ENCODE assay signal across 25 mouse cellular contexts in genomic region chr3:152897196-152897595, GRCm38 (mm10).
"Had no signal": no experiment of that assay in that cellular context is flagged by ENCODE, and none has a peak within 500 bp of the region (broad histone marks: within the 10 kb centered on the region; RNA-seq: fewer than 3 reads in every experiment).

No protein-coding gene starts in this region.

- H3K4me2 ChIP-seq: heart, embryonic 13.5 days; heart, embryonic 15.5 days; hindbrain, embryonic 13.5 days; kidney, embryonic 15.5 days; limb, embryonic 13.5 days; limb, embryonic 15.5 days; liver, embryonic 12.5 days had no signal

- H3K4me1 ChIP-seq: heart, embryonic 10.5 days; heart, embryonic 13.5 days; heart, embryonic 15.5 days; hindbrain, embryonic 13.5 days; kidney, embryonic 15.5 days; limb, embryonic 13.5 days; limb, embryonic 15.5 days; liver, embryonic 12.5 days had no signal

- H3K27me3 ChIP-seq: heart, embryonic 13.5 days; heart, embryonic 15.5 days; hindbrain, embryonic 13.5 days; kidney, embryonic 15.5 days; limb, embryonic 13.5 days; limb, embryonic 15.5 days; liver, embryonic 12.5 days had no signal

- H3K27ac ChIP-seq: gastrocnemius, adult 2 months; heart, embryonic 10.5 days; heart, embryonic 13.5 days; heart, embryonic 15.5 days; hindbrain, embryonic 13.5 days; kidney, embryonic 15.5 days; kidney, postnatal 0 days; limb, embryonic 13.5 days; limb, embryonic 15.5 days; liver, embryonic 12.5 days; liver, embryonic 14.5 days had no signal

- H3K4me3 ChIP-seq: gastrocnemius, adult 2 months; heart, embryonic 10.5 days; heart, embryonic 13.5 days; heart, embryonic 15.5 days; hindbrain, embryonic 13.5 days; kidney, embryonic 15.5 days; limb, embryonic 13.5 days; limb, embryonic 15.5 days; liver, embryonic 12.5 days had no signal

- H3K9me3 ChIP-seq: heart, embryonic 10.5 days; heart, embryonic 13.5 days; heart, embryonic 15.5 days; hindbrain, embryonic 13.5 days; kidney, embryonic 15.5 days; limb, embryonic 13.5 days; limb, embryonic 15.5 days; liver, embryonic 12.5 days had no signal

- ATAC-seq: hindbrain, embryonic 16.5 days; intestine, postnatal 0 days; liver, embryonic 12.5 days had no signal

- DNase-seq: gastrocnemius, adult 2 months; gastrocnemius, postnatal 10 days; gastrocnemius, postnatal 25 days; heart, adult 18-20 months; heart, postnatal 14 days; heart, postnatal 36 days; kidney, adult 18-20 months; kidney, adult 8-10 months; kidney, postnatal 14 days; kidney, postnatal 36 days; layer of hippocampus, adult 9-11 months; layer of hippocampus, postnatal 36 days; left cerebral cortex, postnatal 4 days had no signal

- H3K36me3 ChIP-seq: heart, embryonic 10.5 days; heart, embryonic 13.5 days; heart, embryonic 15.5 days; hindbrain, embryonic 13.5 days; kidney, embryonic 15.5 days; limb, embryonic 13.5 days; limb, embryonic 15.5 days; liver, embryonic 12.5 days had no signal

- H3K9ac ChIP-seq: heart, embryonic 13.5 days; heart, embryonic 15.5 days; hindbrain, embryonic 13.5 days; kidney, embryonic 15.5 days; limb, embryonic 13.5 days; limb, embryonic 15.5 days; liver, embryonic 12.5 days; liver, embryonic 14.5 days had no signal
